Mouse (Mus musculus) thymus, adult 2 months (tissue): Measurements from ENCODE around the gene Ppid.

Experiments used
- CTCF ChIP-seq: fragments of 200-500 bp; IDR thresholded peaks from 2 replicates; pipeline ENCODE4 v1.5.1; 2012; ENCODE audit warnings: mild to moderate bottlenecking, control low read depth, low read length, moderate library complexity, borderline replicate concordance; ENCODE audit not compliant: control insufficient read depth, poor library complexity, insufficient read depth; ENCODE audit errors: extremely low read depth
- POLR2A ChIP-seq: fragments of 200-500 bp; IDR thresholded peaks from 2 replicates; pipeline ENCODE4 v1.6.1; 2012; ENCODE audit warnings: mild to moderate bottlenecking, low read length, control low read depth, moderate library complexity; ENCODE audit not compliant: control insufficient read depth, poor library complexity, insufficient read depth; ENCODE audit errors: extremely low read depth

DNA sequence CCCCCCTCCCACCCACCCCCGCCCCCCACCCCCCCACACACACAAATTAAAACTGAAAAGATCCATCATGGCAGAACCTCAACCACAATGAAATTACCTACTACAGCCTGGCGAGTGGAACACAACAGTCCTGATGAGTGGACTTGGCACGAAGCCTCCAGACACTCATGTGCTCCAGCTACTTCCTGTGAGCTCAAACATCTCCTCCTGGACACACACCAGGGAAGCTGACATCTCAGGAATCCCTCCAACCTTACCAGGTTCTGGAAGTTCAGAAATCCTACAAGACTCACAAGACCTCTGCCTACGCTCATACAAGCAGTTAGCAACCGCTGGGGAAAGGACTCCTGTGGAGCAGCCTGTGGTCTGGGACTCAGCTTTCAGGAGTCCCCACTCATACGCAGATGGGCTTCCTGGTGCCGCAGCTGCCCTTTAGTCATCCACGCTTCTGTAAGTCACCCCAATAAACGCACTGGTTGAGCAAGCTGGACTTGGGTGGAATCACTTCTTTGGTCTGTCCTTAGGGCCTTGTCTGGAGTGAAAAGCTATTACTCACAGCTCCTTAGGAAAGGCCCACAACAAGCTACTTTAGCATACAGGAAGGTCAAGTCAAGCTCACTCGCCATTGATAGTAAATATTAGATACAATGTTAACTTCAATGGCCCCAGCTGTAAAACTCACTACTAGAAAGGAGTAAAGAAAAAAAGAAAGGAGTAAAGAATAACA lies 39.2 kb upstream of the Ppid start:
- TF ChIP-seq POLR2A (no peak), CTCF (no peak)
